Mouse (Mus musculus) G1E (cell line): Measurements from ENCODE around the gene Ptar1.

Source experiments
- CTCF ChIP-seq: IDR thresholded peaks from 2 replicates; pipeline ENCODE4 v1.5.1; 2012; ENCODE audit warnings: low read depth, low read length, inconsistent platforms, mixed read lengths
- GATA1 ChIP-seq: IDR thresholded peaks from 2 replicates; pipeline ENCODE4 v1.6.1; 2012; ENCODE audit warnings: borderline replicate concordance, low read length, inconsistent platforms, mixed read lengths
- POLR2AphosphoS5 ChIP-seq: IDR thresholded peaks from 2 replicates; pipeline ENCODE4 v1.6.1; 2012; ENCODE audit warnings: low read depth, low read length, inconsistent platforms; ENCODE audit not compliant: insufficient replicate concordance
- TAL1 ChIP-seq: conservative IDR thresholded peaks from 2 replicates; pipeline ENCODE4 v1.6.1; 2012; ENCODE audit warnings: low read depth, low read length, inconsistent platforms, mixed read lengths

DNA sequence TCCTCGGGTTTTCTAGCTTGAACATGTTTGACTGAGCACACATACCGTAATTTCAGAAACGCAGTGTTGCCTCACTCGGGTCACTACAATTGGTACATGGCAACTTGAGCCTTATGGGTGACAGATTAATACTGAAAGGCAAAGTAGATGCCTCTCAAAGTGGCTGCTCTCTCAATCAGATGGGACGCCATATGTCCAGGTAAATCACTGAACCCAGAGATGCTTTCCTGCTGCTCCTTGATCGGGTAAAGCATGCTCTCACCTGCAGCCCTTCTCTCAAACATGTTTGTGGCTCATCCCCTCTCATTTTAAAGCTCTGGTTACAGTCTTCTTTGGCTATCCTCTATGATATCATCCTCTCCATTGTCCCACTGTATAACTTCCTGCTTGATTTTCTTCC lies 76.1 kb downstream of the Ptar1 start:
- TF ChIP-seq TAL1 (no peak), CTCF (no peak), GATA1 (no peak), POLR2AphosphoS5 (no peak)
